Mouse (Mus musculus): ENCODE results near the gene Rmnd5a.

GRCm38 (mm10) chr6:71480136-71480535 lies 39.7 kb upstream of the Rmnd5a start:
- no peak for TF ChIP-seq POLR2A (IDR thresholded peaks at IDR 0.05; ENCODE audit: low read depth, low read length)
- no peak for TF ChIP-seq CTCF (IDR thresholded peaks at IDR 0.05; ENCODE audit: borderline replicate concordance, insufficient read depth, low read length)

Data from embryonic fibroblast, embryonic 13.5 days (primary cell).